Mouse (Mus musculus) adrenal gland, adult 2 months (tissue): ENCODE measurements around the gene Krtap16-1. TPM values are rescaled to one million over a fixed set of nuclear protein-coding genes. Genes with fewer than 3 reads are reported as not detected.

ENCODE experiments used
- DNase-seq: peaks from one replicate; pipeline ENCODE4 v3.0.0; 2021
- polyA plus RNA-seq: library from polyadenylated mRNA; depleted of rRNA; stranded (reverse); fragments of >200 nt; gene quantifications from 2 replicates; pipeline ENCODE4 v1.2.3, GENCODE M21; 2012; rRNA removed
- total RNA-seq, 2 experiments: library from RNA; stranded (reverse); gene quantifications; 2 replicates each; pipeline ENCODE4 v1.2.3; 2021

Krtap16-1 gene
- total and polyA plus RNA-seq, 3 experiments: not detected

DNA sequence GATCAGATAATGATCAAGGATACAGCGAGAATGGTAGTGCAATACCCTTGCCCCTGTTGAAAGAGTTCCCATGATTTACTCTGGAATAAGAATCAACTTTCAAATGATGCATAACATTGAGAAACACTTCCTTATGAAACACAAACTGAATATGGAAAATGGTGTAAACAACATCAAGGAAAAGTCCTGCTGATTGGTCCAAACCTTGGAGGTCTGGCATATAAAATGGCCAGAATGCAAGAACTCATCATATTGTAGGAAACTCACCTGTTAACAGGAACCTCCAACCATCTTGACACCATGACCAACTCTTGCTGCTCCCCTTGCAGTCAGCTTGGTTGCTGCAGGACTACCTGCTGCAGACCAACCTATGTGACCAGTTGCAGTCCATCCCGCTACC lies 38.2 kb downstream of the Krtap16-1 start, which contains the start of gene Krtap9-5:
TSS of gene Krtap9-5 (plus strand) at position 301 of the 400 bp plus-strand sequence.
- DNase-seq: no peak

DNA sequence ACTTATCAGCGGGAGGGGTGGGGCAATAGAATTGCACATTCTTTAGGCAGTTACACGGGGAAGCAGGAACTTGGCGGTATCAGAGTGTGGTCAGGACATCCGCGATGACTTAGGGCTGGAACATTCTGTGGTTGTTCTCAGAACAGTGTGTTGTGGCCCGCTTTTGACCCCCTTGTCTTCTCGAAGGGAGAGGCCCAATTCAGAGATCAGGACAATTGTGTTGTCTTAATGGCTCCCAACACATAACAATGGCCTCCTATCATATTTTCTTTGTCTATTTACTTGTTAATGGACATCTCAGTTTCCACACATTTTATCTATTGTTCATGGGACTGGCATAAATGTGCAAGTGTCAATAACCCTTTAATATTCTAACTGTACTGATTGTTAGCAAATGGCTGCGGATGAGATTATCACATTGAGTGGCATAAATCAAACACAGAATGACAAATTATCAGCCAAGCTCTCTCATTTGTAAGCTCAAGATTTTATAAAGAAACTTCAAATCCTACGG lies 48.6 kb downstream of the Krtap16-1 start:
- DNase-seq: no peak

DNA sequence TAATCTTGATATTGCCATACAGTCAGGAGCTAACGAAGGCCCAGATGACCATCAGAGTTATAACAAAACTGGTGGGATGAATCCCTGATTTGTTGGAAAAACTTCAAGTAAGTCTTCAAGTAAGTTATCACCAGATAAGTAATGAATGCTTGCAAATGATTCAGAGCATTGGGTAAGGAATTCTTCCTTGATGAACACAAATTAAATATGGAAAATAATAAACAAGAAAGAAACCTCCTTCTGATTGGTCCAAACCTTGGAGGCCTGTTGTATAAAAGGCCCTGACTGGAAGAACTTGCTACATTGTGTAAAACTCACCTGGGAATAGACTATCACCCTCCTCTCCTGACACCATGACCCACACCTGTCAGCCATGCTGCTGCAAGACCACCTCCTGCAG lies 50.4 kb downstream of the Krtap16-1 start, which contains the start of gene Krtap31-2:
TSS of gene Krtap31-2 (plus strand) at position 301 of the 400 bp plus-strand sequence.
- DNase-seq: no peak

Other genes starting within 250 kb of the Krtap16-1 start
Only the 30 nearest of the 32 such genes appear.
- gene Krtap4-8, start 205.9 kb downstream of the Krtap16-1 start, total RNA-seq: not detected
- not detected in 2 replicates for gene Krtap4-8, start 205.9 kb downstream of the Krtap16-1 start, polyA plus RNA-seq
- gene Krtap4-9, start 201.4 kb downstream of the Krtap16-1 start, total RNA-seq: not detected
- gene Krtap4-9, start 201.4 kb downstream of the Krtap16-1 start, polyA plus RNA-seq: not detected in 2 replicates
- gene Gm11596, start 193.1 kb downstream of the Krtap16-1 start, total RNA-seq: not detected
- gene Gm11596, start 193.1 kb downstream of the Krtap16-1 start, polyA plus RNA-seq: not detected in 2 replicates
- not detected for gene Gm11569, start 187.7 kb downstream of the Krtap16-1 start, total RNA-seq
- not detected in 2 replicates for gene Gm11569, start 187.7 kb downstream of the Krtap16-1 start, polyA plus RNA-seq
- gene Gm11554, start 182.2 kb downstream of the Krtap16-1 start, total RNA-seq: not detected
- not detected in 2 replicates for gene Gm11554, start 182.2 kb downstream of the Krtap16-1 start, polyA plus RNA-seq
- not detected for gene Krtap4-13, start 176.7 kb downstream of the Krtap16-1 start, total RNA-seq
- gene Krtap4-13, start 176.7 kb downstream of the Krtap16-1 start, polyA plus RNA-seq: not detected in 2 replicates
- not detected for gene Gm11564, start 170.9 kb downstream of the Krtap16-1 start, total RNA-seq
- gene Gm11564, start 170.9 kb downstream of the Krtap16-1 start, polyA plus RNA-seq: not detected in 2 replicates
- not detected for gene 2300003K06Rik, start 148.5 kb downstream of the Krtap16-1 start, total RNA-seq
- not detected in 2 replicates for gene 2300003K06Rik, start 148.5 kb downstream of the Krtap16-1 start, polyA plus RNA-seq
- not detected for gene Krtap4-16, start 135.0 kb downstream of the Krtap16-1 start, total RNA-seq
- gene Krtap4-16, start 135.0 kb downstream of the Krtap16-1 start, polyA plus RNA-seq: not detected in 2 replicates
- not detected for gene Gm11568, start 128.7 kb downstream of the Krtap16-1 start, total RNA-seq
- gene Gm11568, start 128.7 kb downstream of the Krtap16-1 start, polyA plus RNA-seq: not detected in 2 replicates
- not detected for gene Gm11559, start 122.1 kb downstream of the Krtap16-1 start, total RNA-seq
- not detected in 2 replicates for gene Gm11559, start 122.1 kb downstream of the Krtap16-1 start, polyA plus RNA-seq
- gene Krtap9-1, start 113.2 kb downstream of the Krtap16-1 start, total RNA-seq: not detected
- gene Krtap9-1, start 113.2 kb downstream of the Krtap16-1 start, polyA plus RNA-seq: not detected in 2 replicates
- gene Gm11567, start 107.4 kb downstream of the Krtap16-1 start, total RNA-seq: not detected
- not detected in 2 replicates for gene Gm11567, start 107.4 kb downstream of the Krtap16-1 start, polyA plus RNA-seq
- gene Krtap31-1, start 78.7 kb downstream of the Krtap16-1 start, total RNA-seq: not detected
- gene Krtap31-1, start 78.7 kb downstream of the Krtap16-1 start, polyA plus RNA-seq: not detected in 2 replicates
- not detected for gene Gm11565, start 71.8 kb downstream of the Krtap16-1 start, total RNA-seq
- not detected in 2 replicates for gene Gm11565, start 71.8 kb downstream of the Krtap16-1 start, polyA plus RNA-seq
- not detected for gene Krtap31-2, start 50.3 kb downstream of the Krtap16-1 start, total RNA-seq
- not detected in 2 replicates for gene Krtap31-2, start 50.3 kb downstream of the Krtap16-1 start, polyA plus RNA-seq
- gene Krtap9-5, start 38.1 kb downstream of the Krtap16-1 start, total RNA-seq: not detected
- not detected in 2 replicates for gene Krtap9-5, start 38.1 kb downstream of the Krtap16-1 start, polyA plus RNA-seq
- gene Krtap29-1, start 7.5 kb downstream of the Krtap16-1 start, total RNA-seq: not detected
- gene Krtap29-1, start 7.5 kb downstream of the Krtap16-1 start, polyA plus RNA-seq: not detected in 2 replicates
- not detected for gene Krtap17-1, start 7.4 kb upstream of the Krtap16-1 start, total RNA-seq
- gene Krtap17-1, start 7.4 kb upstream of the Krtap16-1 start, polyA plus RNA-seq: not detected in 2 replicates
- not detected for gene Krt33a, start 29.6 kb upstream of the Krtap16-1 start, total RNA-seq
- not detected in 2 replicates for gene Krt33a, start 29.6 kb upstream of the Krtap16-1 start, polyA plus RNA-seq
- not detected for gene Krt33b, start 43.3 kb upstream of the Krtap16-1 start, total RNA-seq
- not detected in 2 replicates for gene Krt33b, start 43.3 kb upstream of the Krtap16-1 start, polyA plus RNA-seq
- gene Krt34, start 55.0 kb upstream of the Krtap16-1 start, total RNA-seq: not detected
- gene Krt34, start 55.0 kb upstream of the Krtap16-1 start, polyA plus RNA-seq: not detected in 2 replicates
- not detected for gene Krt31, start 64.0 kb upstream of the Krtap16-1 start, total RNA-seq
- gene Krt31, start 64.0 kb upstream of the Krtap16-1 start, polyA plus RNA-seq: not detected in 2 replicates
- not detected for gene Krt32, start 101.6 kb upstream of the Krtap16-1 start, total RNA-seq
- gene Krt32, start 101.6 kb upstream of the Krtap16-1 start, polyA plus RNA-seq: not detected in 2 replicates
- not detected for gene Krt35, start 109.6 kb upstream of the Krtap16-1 start, total RNA-seq
- not detected in 2 replicates for gene Krt35, start 109.6 kb upstream of the Krtap16-1 start, polyA plus RNA-seq
- gene Krt36, start 119.0 kb upstream of the Krtap16-1 start, total RNA-seq: under 1 TPM; 0.28 to 0.43 TPM
- gene Krt36, start 119.0 kb upstream of the Krtap16-1 start, polyA plus RNA-seq: 0.31 and 0.50 TPM in 2 replicates
- gene Krt13, start 135.0 kb upstream of the Krtap16-1 start, total RNA-seq: not detected
- gene Krt13, start 135.0 kb upstream of the Krtap16-1 start, polyA plus RNA-seq: not detected in 2 replicates
- gene Krt15, start 149.3 kb upstream of the Krtap16-1 start, total RNA-seq: not detected
- gene Krt15, start 149.3 kb upstream of the Krtap16-1 start, polyA plus RNA-seq: not detected in 2 replicates
- gene Krt19, start 162.1 kb upstream of the Krtap16-1 start, total RNA-seq: 1 to 10 TPM; 6.1 to 8.6 TPM
- 2.6 and 4.4 TPM in 2 replicates for gene Krt19, start 162.1 kb upstream of the Krtap16-1 start, polyA plus RNA-seq
- not detected for gene Krt9, start 206.6 kb upstream of the Krtap16-1 start, total RNA-seq
- not detected in 2 replicates for gene Krt9, start 206.6 kb upstream of the Krtap16-1 start, polyA plus RNA-seq